Mouse (Mus musculus): Measurements from ENCODE around the gene Olfr474. TPM values are rescaled to one million over a fixed set of nuclear protein-coding genes. Genes with fewer than 3 reads are reported as not detected.
"Not testable (repeated sequence)": the region's sequence is repeated elsewhere in the genome, so short reads cannot be mapped to it uniquely, and the experiment has no call there.

Gene Olfr474
- total RNA-seq (2014; rRNA removed) = not detected in 2 replicates
- polyA plus RNA-seq (2015; fragmentation: Nextera tagmentation; extraction: Ambion mirVana) = not detected in 2 replicates

- no peaks in the 10 kb centered on the region for H3K36me3 ChIP-seq (ENCODE audit: insufficient read depth)
- no peak within 1 kb of the TSS for H3K27ac ChIP-seq (ENCODE audit: low read depth, low read length)
- no peak within 1 kb of the TSS for H3K4me2 ChIP-seq (ENCODE audit: low read depth)
- TF ChIP-seq CTCF (IDR thresholded peaks at IDR 0.05; ENCODE audit: low read depth) = no peak
- ATAC-seq = no peak
- H3K9ac ChIP-seq = no peak within 1 kb of the TSS
- WGBS = 75% methylated on average over 1 of the region's 1 CpGs
- H3K9me3 ChIP-seq (ENCODE audit: low read length) = no peaks in the 10 kb centered on the region
- no peak for DNase-seq
- no peaks in the 10 kb centered on the region for H3K4me1 ChIP-seq (ENCODE audit: insufficient read depth)
- H3K4me3 ChIP-seq (ENCODE audit: low read depth, low read length) = no peak within 1 kb of the TSS
- no peaks in the 10 kb centered on the region for H3K27me3 ChIP-seq (ENCODE audit: insufficient read depth, low read length)
Observed at GRCm38 (mm10) chr7:107954343-107954742, at the start of gene Olfr474. Olfr474 (plus strand) TSS chr7:107954643.

DNA sequence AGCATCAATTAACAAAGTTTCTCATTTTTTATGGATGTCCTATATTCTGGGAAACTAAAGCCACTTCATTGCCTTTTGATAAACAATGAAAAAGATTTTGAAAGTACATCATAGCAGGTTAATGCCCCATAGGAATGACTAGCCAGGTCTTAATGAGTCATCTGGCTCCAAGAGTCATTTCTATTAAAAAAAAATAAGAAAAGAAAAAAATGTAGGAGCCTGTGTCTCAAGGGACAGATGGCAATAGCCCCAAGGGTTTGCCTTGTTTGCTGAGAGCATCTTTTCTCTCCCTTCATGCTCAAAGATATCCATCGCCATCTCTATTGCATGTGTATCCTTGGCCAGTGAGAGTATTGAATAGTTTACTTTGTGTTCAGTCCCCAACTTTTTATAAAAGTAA, 24.3 kb upstream of the Olfr474 start, which contains the start of gene Olfr473:
Olfr473 (plus strand) TSS at position 301 of the 400 bp plus-strand sequence.
- no peaks in the 10 kb centered on the region for H3K27me3 ChIP-seq (ENCODE audit: insufficient read depth, low read length)
- no peaks in the 10 kb centered on the region for H3K9me3 ChIP-seq (ENCODE audit: low read length)
- no peaks in the 10 kb centered on the region for H3K36me3 ChIP-seq (ENCODE audit: insufficient read depth)
- no peak within 1 kb of the TSS for H3K4me3 ChIP-seq (ENCODE audit: low read depth, low read length)
- no peaks in the 10 kb centered on the region for H3K4me1 ChIP-seq (ENCODE audit: insufficient read depth)
- H3K4me2 ChIP-seq (ENCODE audit: low read depth) = no peak within 1 kb of the TSS
- 97% methylated on average over 1 of the region's 1 CpGs for WGBS
- no peak for ATAC-seq
- no peak within 1 kb of the TSS for H3K27ac ChIP-seq (ENCODE audit: low read depth, low read length)
- DNase-seq = no peak
- no peak for TF ChIP-seq CTCF (IDR thresholded peaks at IDR 0.05; ENCODE audit: low read depth)
- no peak within 1 kb of the TSS for H3K9ac ChIP-seq

- not testable (repeated sequence) for H3K27ac ChIP-seq (ENCODE audit: low read depth, low read length); H3K4me1 ChIP-seq (ENCODE audit: insufficient read depth); H3K9ac ChIP-seq; H3K4me3 ChIP-seq (ENCODE audit: low read depth, low read length); H3K4me2 ChIP-seq (ENCODE audit: low read depth); ATAC-seq; H3K9me3 ChIP-seq (ENCODE audit: low read length); DNase-seq; H3K27me3 ChIP-seq (ENCODE audit: insufficient read depth, low read length); H3K36me3 ChIP-seq (ENCODE audit: insufficient read depth)
- 98% methylated on average over 12 of the region's 12 CpGs for WGBS
Observed at GRCm38 (mm10) chr7:107952539-107952938, 1.9 kb upstream of the Olfr474 start.

DNA sequence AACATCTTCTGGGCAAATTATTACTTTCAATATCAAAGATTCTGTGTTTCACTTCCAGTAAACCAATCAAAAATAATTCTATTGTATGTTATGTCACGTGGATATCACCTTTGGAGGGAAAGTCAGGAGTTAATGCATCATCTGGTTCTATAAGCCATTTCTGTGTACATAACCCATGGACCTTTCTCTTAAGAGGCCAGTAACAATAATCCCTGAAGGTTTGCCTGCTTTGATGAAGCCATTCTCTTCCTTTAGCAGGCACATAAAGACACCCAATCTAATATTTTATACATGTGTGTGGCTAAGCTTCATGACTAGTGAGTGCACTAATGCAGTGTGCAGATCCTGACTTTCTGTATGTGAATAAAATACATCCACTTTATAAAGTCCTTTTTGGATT, 10.1 kb downstream of the Olfr474 start, which contains the start of gene Olfr476:
Olfr476 (plus strand) TSS at position 301 of the 400 bp plus-strand sequence.
- no peak for TF ChIP-seq CTCF (IDR thresholded peaks at IDR 0.05; ENCODE audit: low read depth)
- Histone ChIP-seq H3K4me3 (ENCODE audit: low read depth, low read length) (no peak within 1 kb of the TSS), H3K36me3 (ENCODE audit: insufficient read depth) (no peaks in the 10 kb centered on the region), H3K27me3 (ENCODE audit: insufficient read depth, low read length) (no peaks in the 10 kb centered on the region), H3K9me3 (ENCODE audit: low read length) (no peaks in the 10 kb centered on the region), H3K4me2 (ENCODE audit: low read depth) (no peak within 1 kb of the TSS), H3K27ac (ENCODE audit: low read depth, low read length) (no peak within 1 kb of the TSS), H3K4me1 (ENCODE audit: insufficient read depth) (no peaks in the 10 kb centered on the region), H3K9ac (no peak within 1 kb of the TSS)
- ATAC-seq (no peak), DNase-seq (no peak)
- WGBS = 60% methylated on average over 1 of the region's 1 CpGs

- Histone ChIP-seq H3K4me2 (ENCODE audit: low read depth) (no peak within 1 kb of the TSS), H3K27me3 (ENCODE audit: insufficient read depth, low read length) (no peaks in the 10 kb centered on the region), H3K4me1 (ENCODE audit: insufficient read depth) (no peaks in the 10 kb centered on the region), H3K27ac (ENCODE audit: low read depth, low read length) (no peak within 1 kb of the TSS), H3K9ac (no peak within 1 kb of the TSS), H3K4me3 (ENCODE audit: low read depth, low read length) (no peak within 1 kb of the TSS), H3K36me3 (ENCODE audit: insufficient read depth) (no peaks in the 10 kb centered on the region), H3K9me3 (ENCODE audit: low read length) (no peaks in the 10 kb centered on the region)
- TF ChIP-seq CTCF (IDR thresholded peaks at IDR 0.05; ENCODE audit: low read depth) = no peak
- ATAC-seq = no peak
- DNase-seq = no peak
- WGBS = 70% methylated on average over 2 of the region's 2 CpGs
Observed at GRCm38 (mm10) chr7:107986393-107986792, 31.9 kb downstream of the Olfr474 start, which contains the start of gene Olfr477. Olfr477 (plus strand) TSS chr7:107986693.

Other genes with a start within 250 kb of the Olfr474 start
- gene Cyb5r2, start 196.6 kb upstream of the Olfr474 start, total RNA-seq (2014; rRNA removed) = 0.15 TPM in 1 of 2 replicates, not detected in the other
- gene Cyb5r2, start 196.6 kb upstream of the Olfr474 start, polyA plus RNA-seq (2015; fragmentation: Nextera tagmentation; extraction: Ambion mirVana) = 0.18 TPM in 1 of 2 replicates, not detected in the other
- not detected in 2 replicates for gene Ovch2, start 153.4 kb upstream of the Olfr474 start, total RNA-seq (2014; rRNA removed)
- gene Ovch2, start 153.4 kb upstream of the Olfr474 start, polyA plus RNA-seq (2015; fragmentation: Nextera tagmentation; extraction: Ambion mirVana) = not detected in 2 replicates
- not detected in 2 replicates for gene Olfr467, start 142.4 kb upstream of the Olfr474 start, total RNA-seq (2014; rRNA removed)
- gene Olfr467, start 142.4 kb upstream of the Olfr474 start, polyA plus RNA-seq (2015; fragmentation: Nextera tagmentation; extraction: Ambion mirVana) = not detected in 2 replicates
- not detected in 2 replicates for gene Olfr469, start 129.1 kb upstream of the Olfr474 start, total RNA-seq (2014; rRNA removed)
- gene Olfr469, start 129.1 kb upstream of the Olfr474 start, polyA plus RNA-seq (2015; fragmentation: Nextera tagmentation; extraction: Ambion mirVana) = not detected in 2 replicates
- not detected in 2 replicates for gene Olfr470, start 107.2 kb upstream of the Olfr474 start, total RNA-seq (2014; rRNA removed)
- gene Olfr470, start 107.2 kb upstream of the Olfr474 start, polyA plus RNA-seq (2015; fragmentation: Nextera tagmentation; extraction: Ambion mirVana) = not detected in 2 replicates
- gene Olfr472, start 56.7 kb upstream of the Olfr474 start, total RNA-seq (2014; rRNA removed) = not detected in 2 replicates
- not detected in 2 replicates for gene Olfr472, start 56.7 kb upstream of the Olfr474 start, polyA plus RNA-seq (2015; fragmentation: Nextera tagmentation; extraction: Ambion mirVana)
- gene Olfr473, start 24.2 kb upstream of the Olfr474 start, total RNA-seq (2014; rRNA removed) = not detected in 2 replicates
- gene Olfr473, start 24.2 kb upstream of the Olfr474 start, polyA plus RNA-seq (2015; fragmentation: Nextera tagmentation; extraction: Ambion mirVana) = not detected in 2 replicates
- gene Olfr476, start 10.2 kb downstream of the Olfr474 start, total RNA-seq (2014; rRNA removed) = not detected in 2 replicates
- gene Olfr476, start 10.2 kb downstream of the Olfr474 start, polyA plus RNA-seq (2015; fragmentation: Nextera tagmentation; extraction: Ambion mirVana) = not detected in 2 replicates
- gene Olfr477, start 32.0 kb downstream of the Olfr474 start, total RNA-seq (2014; rRNA removed) = not detected in 2 replicates
- not detected in 2 replicates for gene Olfr477, start 32.0 kb downstream of the Olfr474 start, polyA plus RNA-seq (2015; fragmentation: Nextera tagmentation; extraction: Ambion mirVana)
- gene Olfr478, start 79.3 kb downstream of the Olfr474 start, total RNA-seq (2014; rRNA removed) = not detected in 2 replicates
- not detected in 2 replicates for gene Olfr478, start 79.3 kb downstream of the Olfr474 start, polyA plus RNA-seq (2015; fragmentation: Nextera tagmentation; extraction: Ambion mirVana)
- gene Olfr479, start 96.0 kb downstream of the Olfr474 start, total RNA-seq (2014; rRNA removed) = not detected in 2 replicates
- not detected in 2 replicates for gene Olfr479, start 96.0 kb downstream of the Olfr474 start, polyA plus RNA-seq (2015; fragmentation: Nextera tagmentation; extraction: Ambion mirVana)
- not detected in 2 replicates for gene Olfr480, start 112.7 kb downstream of the Olfr474 start, total RNA-seq (2014; rRNA removed)
- gene Olfr480, start 112.7 kb downstream of the Olfr474 start, polyA plus RNA-seq (2015; fragmentation: Nextera tagmentation; extraction: Ambion mirVana) = not detected in 2 replicates
- not detected in 2 replicates for gene Olfr481, start 125.2 kb downstream of the Olfr474 start, total RNA-seq (2014; rRNA removed)
- not detected in 2 replicates for gene Olfr481, start 125.2 kb downstream of the Olfr474 start, polyA plus RNA-seq (2015; fragmentation: Nextera tagmentation; extraction: Ambion mirVana)
- gene Olfr482, start 142.9 kb downstream of the Olfr474 start, total RNA-seq (2014; rRNA removed) = not detected in 2 replicates
- 0.08 TPM in 1 of 2 replicates, not detected in the other for gene Olfr482, start 142.9 kb downstream of the Olfr474 start, polyA plus RNA-seq (2015; fragmentation: Nextera tagmentation; extraction: Ambion mirVana)
- not detected in 2 replicates for gene Olfr483, start 146.2 kb downstream of the Olfr474 start, total RNA-seq (2014; rRNA removed)
- gene Olfr483, start 146.2 kb downstream of the Olfr474 start, polyA plus RNA-seq (2015; fragmentation: Nextera tagmentation; extraction: Ambion mirVana) = not detected in 2 replicates
- gene Olfr484, start 172.8 kb downstream of the Olfr474 start, total RNA-seq (2014; rRNA removed) = not detected in 2 replicates
- not detected in 2 replicates for gene Olfr484, start 172.8 kb downstream of the Olfr474 start, polyA plus RNA-seq (2015; fragmentation: Nextera tagmentation; extraction: Ambion mirVana)
- gene Olfr485, start 205.2 kb downstream of the Olfr474 start, total RNA-seq (2014; rRNA removed) = not detected in 2 replicates
- gene Olfr485, start 205.2 kb downstream of the Olfr474 start, polyA plus RNA-seq (2015; fragmentation: Nextera tagmentation; extraction: Ambion mirVana) = not detected in 2 replicates
- not detected in 2 replicates for gene Olfr486, start 218.1 kb downstream of the Olfr474 start, total RNA-seq (2014; rRNA removed)
- gene Olfr486, start 218.1 kb downstream of the Olfr474 start, polyA plus RNA-seq (2015; fragmentation: Nextera tagmentation; extraction: Ambion mirVana) = not detected in 2 replicates